Mouse (Mus musculus): ENCODE results near the gene Iars2. TPM values are rescaled to one million over a fixed set of nuclear protein-coding genes. Genes with fewer than 3 reads are reported as not detected.
A peak's percentile ranks its signal among the peaks of the same experiment; 100 is the strongest.

Gene Iars2
- total and polyA plus RNA-seq, 3 experiments = 37.2 to 47.2 (median 41.9) TPM

- peak within 1 kb of the TSS; percentile 97 for H3K4me2 ChIP-seq (ENCODE audit: insufficient read depth, low read depth, poor library complexity, severe bottlenecking)
- peaks cover 2 to 14% of the 10 kb centered on the region in 2 experiments for H3K36me3 ChIP-seq (replicated peaks in 1 of 2; ENCODE audit: control insufficient read depth in 1 of 2, insufficient read depth in 1 of 2, low read length in 1 of 2)
- in situ Hi-C loops (cut with MboI; ENCODE audit: low pct_ligation_motif_present, low pct_unique_long_range_greater_than_20kb, low sequenced_read_pairs) (no loop called here), dilution Hi-C loops (cut with MboI; ENCODE audit: extremely low pct_ligation_motif_present, extremely low pct_unique_long_range_greater_than_20kb, low sequenced_read_pairs) (no loop called here)
- peak within 1 kb of the TSS; percentile 81 for H3K9ac ChIP-seq (ENCODE audit: insufficient read depth, low read depth)
- H3K4me1 ChIP-seq (ENCODE audit: control insufficient read depth in 1 of 2, insufficient read depth in 2 of 2) = peaks cover 0 to 52% of the 10 kb centered on the region in 2 experiments; a peak in 2 of 4 replicates
- peak within 1 kb of the TSS; percentile 70 to 96 (median 89) for H3K4me3 ChIP-seq (replicated peaks in 1 of 3; ENCODE audit: low read depth in 2 of 3, low read length in 2 of 3, poor library complexity in 1 of 3)
- peaks cover 31% of the 10 kb centered on the region for H3K79me2 ChIP-seq (replicated peaks; ENCODE audit: control insufficient read depth, extremely low read depth, insufficient read depth, poor library complexity, severe bottlenecking)
- H3K27ac ChIP-seq (ENCODE audit: insufficient read depth, low read depth) = no peak within 1 kb of the TSS; the same call in 1 of the 2 replicates
- H3K27me3 ChIP-seq (replicated peaks) = no peaks in the 10 kb centered on the region
- peak; percentile 91 for DNase-seq (ENCODE audit: extremely low read depth)
- peak; percentile 76; the same call in 1 of the 2 replicates for TF ChIP-seq ZMIZ1 (IDR thresholded peaks at IDR 0.05; ENCODE audit: low read depth, low read length)
- TF ChIP-seq POLR2A (IDR thresholded peaks at IDR 0.05; ENCODE audit: low read depth, low read length) = peak; percentile 84
- TF ChIP-seq PAX5 (IDR thresholded peaks at IDR 0.05; ENCODE audit: low read length) = no peak
- TF ChIP-seq SMC3 (IDR thresholded peaks at IDR 0.05; ENCODE audit: low read depth, low read length) = no peak
- TF ChIP-seq ELF1 (IDR thresholded peaks at IDR 0.05; ENCODE audit: low read depth, low read length) = peak; percentile 48
- TF ChIP-seq MXI1 (IDR thresholded peaks at IDR 0.05; ENCODE audit: low read depth, low read length) = peak; percentile 71
- TF ChIP-seq GABPA (IDR thresholded peaks at IDR 0.05; ENCODE audit: insufficient replicate concordance, low read depth, low read length) = no peak
- TF ChIP-seq HCFC1 (IDR thresholded peaks at IDR 0.05; ENCODE audit: low read depth, low read length) = peak; percentile 66
- TF ChIP-seq IRF4 (IDR thresholded peaks at IDR 0.05; ENCODE audit: low read depth, low read length) = peak; percentile 51; the same call in 1 of the 2 replicates
- TF ChIP-seq SIN3A (IDR thresholded peaks at IDR 0.05; ENCODE audit: low read length) = peak; percentile 50; the same call in 1 of the 2 replicates
- TF ChIP-seq CTCF (conservative IDR thresholded peaks at IDR 0.05 in 1 of 2, IDR thresholded peaks at IDR 0.05 in 1 of 2; ENCODE audit: low read depth in 2 of 2, low read length in 2 of 2) = no peak
- peak; percentile 87 for TF ChIP-seq NELFE (IDR thresholded peaks at IDR 0.05; ENCODE audit: low read depth, low read length)
- peak; percentile 82 for TF ChIP-seq TCF12 (IDR thresholded peaks at IDR 0.05; ENCODE audit: low read depth, low read length)
- TF ChIP-seq CHD1 (IDR thresholded peaks at IDR 0.05; ENCODE audit: low read depth, low read length) = no peak
- 0 out of 2 replicates have a peak, but pooled peaks have one; percentile 34 for TF ChIP-seq KAT2A (IDR thresholded peaks at IDR 0.05; ENCODE audit: insufficient replicate concordance, low read length)
- TF ChIP-seq NRF1 (IDR thresholded peaks at IDR 0.05; ENCODE audit: low read depth, low read length) = peak; percentile 98
- no peak for TF ChIP-seq RAD21 (IDR thresholded peaks at IDR 0.05; ENCODE audit: low read depth, low read length)
- H3K9me3 ChIP-seq (replicated peaks; ENCODE audit: low read length) = no peaks in the 10 kb centered on the region
Observed at GRCm38 (mm10) chr1:185331983-185332430, 2.8 kb upstream of the Iars2 start, which contains the start of gene Bpnt1. Gene Bpnt1, plus strand, starts transcription at chr1:185332149.

DNA sequence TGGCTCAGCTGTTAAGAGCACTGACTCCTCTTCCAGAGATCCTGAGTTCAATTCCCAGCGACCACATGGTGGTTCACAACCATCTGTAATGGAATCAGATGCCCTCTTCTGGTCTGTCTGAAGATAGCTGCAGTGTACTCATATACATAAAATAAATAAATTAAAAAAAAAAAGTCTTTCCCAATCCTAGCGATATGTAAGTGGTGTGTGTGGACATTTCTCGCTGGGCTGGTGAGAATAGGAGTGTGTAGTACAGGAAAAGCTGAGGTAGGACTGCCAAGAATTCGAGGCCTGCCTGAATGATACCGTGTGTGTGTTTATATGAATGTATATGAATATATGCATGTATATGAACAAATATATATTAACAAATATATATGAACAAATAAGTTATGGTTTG lies 2.2 kb upstream of the Iars2 start:
- no peak overlapping the region; the same call in 1 of the 2 replicates for H3K4me2 ChIP-seq (ENCODE audit: insufficient read depth, low read depth, poor library complexity, severe bottlenecking)
- H3K4me1 ChIP-seq (ENCODE audit: control insufficient read depth in 1 of 2, insufficient read depth in 2 of 2) = peaks cover 0 to 50% of the 10 kb centered on the region in 2 experiments; a peak in 2 of 4 replicates
- H3K27me3 ChIP-seq (replicated peaks) = no peaks in the 10 kb centered on the region
- peaks cover 7 to 18% of the 10 kb centered on the region in 2 experiments for H3K36me3 ChIP-seq (replicated peaks in 1 of 2; ENCODE audit: control insufficient read depth in 1 of 2, insufficient read depth in 1 of 2, low read length in 1 of 2)
- in situ Hi-C loops (cut with MboI; ENCODE audit: low pct_ligation_motif_present, low pct_unique_long_range_greater_than_20kb, low sequenced_read_pairs) = no loop called here
- H3K4me3 ChIP-seq (replicated peaks in 1 of 3; ENCODE audit: low read depth in 2 of 3, low read length in 2 of 3, poor library complexity in 1 of 3) = peak overlapping the region in 2 of 3 experiments; percentile 49 to 70
- H3K9me3 ChIP-seq (replicated peaks; ENCODE audit: low read length) = no peaks in the 10 kb centered on the region
- TF ChIP-seq USF2 (conservative IDR thresholded peaks at IDR 0.05; ENCODE audit: low read depth, low read length) = no peak
- TF ChIP-seq ZNF384 (IDR thresholded peaks at IDR 0.05; ENCODE audit: low read depth, low read length) = peak; percentile 13; the same call in 1 of the 2 replicates
- no peak overlapping the region for H3K27ac ChIP-seq (ENCODE audit: insufficient read depth, low read depth)
- H3K79me2 ChIP-seq (replicated peaks; ENCODE audit: control insufficient read depth, extremely low read depth, insufficient read depth, poor library complexity, severe bottlenecking) = peaks cover 28% of the 10 kb centered on the region
- dilution Hi-C loops (cut with MboI; ENCODE audit: extremely low pct_ligation_motif_present, extremely low pct_unique_long_range_greater_than_20kb, low sequenced_read_pairs) = no loop called here
- no peak overlapping the region for H3K9ac ChIP-seq (ENCODE audit: insufficient read depth, low read depth)
- no peak for DNase-seq (ENCODE audit: extremely low read depth)

All from CH12.LX (cell line).